Mouse (Mus musculus) natural killer cell, adult 2 months (primary cell): ENCODE results near the gene Gm20388.
"Not testable (repeated sequence)": the region's sequence is repeated elsewhere in the genome, so short reads cannot be mapped to it uniquely, and the experiment has no call there.

Experiments
- DNase-seq, 2 experiments: peaks; one replicate each; pipeline ENCODE4 v3.0.0; 2022; ENCODE audit warnings: low spot score in 2 of 2

Gm20388 gene

DNA sequence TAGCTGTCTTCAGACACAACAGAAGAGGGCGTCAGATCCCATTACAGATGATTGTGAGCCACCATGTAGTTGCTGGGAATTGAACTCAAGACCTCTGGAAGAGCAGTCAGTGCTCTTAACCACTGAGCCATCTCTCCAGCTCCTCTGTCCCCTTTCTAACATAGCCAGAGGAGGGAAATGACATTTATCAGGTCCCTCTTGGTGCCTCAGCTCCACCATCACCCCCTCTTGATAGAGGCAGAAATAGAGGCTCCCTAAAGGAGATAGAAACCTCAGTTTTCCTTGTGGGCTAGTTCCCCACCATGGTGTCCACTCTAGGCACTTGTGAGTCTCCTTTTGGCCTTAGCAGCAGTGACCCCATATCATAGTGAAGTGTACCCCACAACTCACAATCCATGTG lies 457.6 kb downstream of the Gm20388 start:
- DNase-seq: not testable (repeated sequence)

DNA sequence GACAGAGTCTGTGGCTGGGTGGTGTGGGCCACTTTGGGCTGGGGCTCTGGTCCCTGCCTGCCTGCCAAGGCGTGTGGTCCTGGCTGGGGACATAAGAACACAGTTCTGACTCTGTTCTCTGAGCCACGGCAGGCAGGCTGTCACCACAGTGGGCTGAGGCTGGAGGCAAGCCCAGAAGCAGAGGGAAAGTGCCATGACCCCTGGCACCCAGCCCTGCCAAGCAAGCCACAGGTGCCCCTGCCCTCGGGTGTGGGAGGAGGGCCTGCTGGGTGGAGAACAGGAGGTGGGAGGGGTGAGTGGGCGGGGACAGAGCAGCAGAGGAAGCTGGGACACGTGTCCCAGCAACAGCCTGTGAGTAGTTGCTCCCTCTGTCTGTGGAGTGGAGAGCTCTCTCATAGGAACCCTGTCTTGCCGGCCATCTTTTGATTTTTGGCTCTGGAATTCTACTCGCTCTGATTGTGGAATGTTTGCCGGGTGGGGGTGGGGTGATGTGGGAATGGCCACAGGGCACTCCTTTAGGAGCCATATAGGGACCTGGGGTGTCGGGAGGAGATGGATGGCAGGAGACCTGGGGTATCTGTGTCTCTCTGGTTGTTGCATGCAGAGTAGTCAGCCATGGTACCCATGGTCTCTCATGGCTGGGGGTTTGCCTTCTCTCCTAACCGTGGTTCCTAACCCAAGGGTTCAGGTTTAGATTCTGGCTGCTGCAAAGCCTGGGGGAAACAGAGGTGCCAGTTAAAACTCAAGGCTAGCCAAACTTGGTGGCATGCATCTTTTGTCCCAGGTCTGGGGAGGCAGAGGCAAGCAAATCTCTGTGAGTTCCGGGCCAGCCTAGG lies 458.4 kb downstream of the Gm20388 start:
- peak; percentile 62 to 74 for DNase-seq

GRCm38 (mm10) chr8:120369956-120370355 lies 459.3 kb downstream of the Gm20388 start:
- no peak for DNase-seq

DNA sequence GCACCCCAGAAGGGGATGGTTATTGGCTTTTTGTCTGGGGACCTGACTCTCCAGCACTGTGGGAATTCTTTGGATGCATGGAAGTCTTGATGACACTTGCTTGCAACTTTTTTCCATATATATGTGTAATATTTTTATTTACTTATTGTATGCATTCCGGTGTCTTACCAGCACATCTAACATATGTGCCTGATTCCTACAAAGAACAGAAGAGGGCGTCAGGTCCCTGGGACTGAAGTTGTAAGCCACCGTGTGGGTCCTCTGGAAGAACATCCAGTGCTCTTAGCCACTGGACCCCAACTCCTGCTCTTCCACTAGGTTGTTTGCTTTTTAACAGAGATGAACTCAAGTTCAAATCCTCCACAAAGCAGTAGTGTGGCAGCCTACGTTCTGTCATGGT lies 459.8 kb downstream of the Gm20388 start:
- DNase-seq: no peak

GRCm38 (mm10) chr8:120371146-120371545 lies 460.5 kb downstream of the Gm20388 start:
- DNase-seq: no peak

GRCm38 (mm10) chr8:120371725-120372457 lies 461.2 kb downstream of the Gm20388 start:
- peak; percentile 16 for DNase-seq

GRCm38 (mm10) chr8:120372684-120373083 lies 462.0 kb downstream of the Gm20388 start:
- DNase-seq: no peak

DNA sequence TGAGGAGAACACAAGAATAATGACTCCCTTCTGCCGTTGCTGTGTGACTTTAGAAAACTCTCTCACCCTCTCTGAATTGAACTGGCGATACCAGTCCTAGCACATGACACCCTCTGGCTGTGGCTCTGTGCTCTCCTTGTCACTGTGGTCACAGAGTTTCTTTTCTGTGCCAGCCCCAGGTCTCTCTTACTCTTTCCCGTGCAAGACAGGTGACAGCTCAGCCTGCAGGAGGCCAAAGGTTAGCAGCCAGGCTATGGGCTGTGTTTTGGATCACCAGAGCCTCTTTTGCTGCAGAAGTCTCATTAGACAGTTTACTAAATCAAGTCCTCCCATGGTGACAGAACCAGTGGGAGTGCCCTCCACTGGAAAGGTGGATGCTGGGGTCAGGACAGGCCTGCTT lies 463.0 kb downstream of the Gm20388 start:
- DNase-seq: no peak

- DNase-seq: no peak
Observed at GRCm38 (mm10) chr8:120374070-120374469, 463.4 kb downstream of the Gm20388 start.

GRCm38 (mm10) chr8:120374514-120374913 lies 463.9 kb downstream of the Gm20388 start:
- DNase-seq: no peak

- DNase-seq: no peak
Observed at GRCm38 (mm10) chr8:120375170-120375569, 464.5 kb downstream of the Gm20388 start.

- DNase-seq: no peak
Observed at GRCm38 (mm10) chr8:120376215-120376614, 465.6 kb downstream of the Gm20388 start.

DNA sequence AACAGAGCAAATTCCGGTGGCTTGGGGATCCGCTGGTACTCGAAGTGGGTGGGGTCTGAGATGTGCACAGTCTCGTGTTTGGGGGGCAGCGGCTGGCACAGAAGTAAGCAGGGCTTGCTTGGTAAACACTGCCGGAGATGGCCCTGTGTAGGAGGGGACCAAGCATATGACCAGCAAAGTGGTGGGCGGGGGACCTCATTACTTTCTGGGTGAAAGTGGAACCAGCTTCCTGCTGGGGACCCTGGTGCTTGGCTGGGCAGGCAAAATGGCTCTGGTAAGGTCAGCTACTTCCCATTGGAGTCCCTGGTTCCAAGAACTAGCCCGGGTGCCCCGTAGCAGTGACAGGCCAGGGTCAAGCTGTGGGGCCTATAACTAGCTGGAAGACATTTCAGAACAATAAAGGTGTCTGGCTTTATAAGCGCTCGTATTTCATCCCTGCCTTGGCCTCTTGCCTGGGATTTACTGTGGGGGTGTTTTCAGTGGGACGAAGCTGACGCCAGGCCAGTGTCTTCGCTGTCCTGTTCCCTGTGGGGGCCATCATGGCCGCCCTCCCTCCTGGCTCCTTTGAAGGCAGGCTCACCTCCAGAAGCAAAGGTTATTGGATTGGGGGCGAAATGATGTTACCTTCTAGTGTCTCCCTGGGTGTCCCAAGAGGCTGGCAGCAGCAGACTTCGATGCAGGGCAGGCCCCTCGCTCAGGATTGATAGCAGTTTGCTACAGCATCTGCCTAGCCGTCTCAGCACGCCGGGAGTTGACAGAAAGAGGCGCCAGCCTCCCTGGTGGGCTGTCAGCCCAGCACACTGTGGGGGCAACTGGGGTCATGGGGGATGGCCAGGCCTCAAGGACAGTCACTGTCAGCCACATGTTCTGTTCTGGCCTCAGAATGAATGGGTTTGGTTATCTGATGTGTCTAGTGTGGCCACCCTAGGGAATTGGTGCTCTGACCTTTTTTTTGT lies 466.5 kb downstream of the Gm20388 start:
- DNase-seq: no peak

DNA sequence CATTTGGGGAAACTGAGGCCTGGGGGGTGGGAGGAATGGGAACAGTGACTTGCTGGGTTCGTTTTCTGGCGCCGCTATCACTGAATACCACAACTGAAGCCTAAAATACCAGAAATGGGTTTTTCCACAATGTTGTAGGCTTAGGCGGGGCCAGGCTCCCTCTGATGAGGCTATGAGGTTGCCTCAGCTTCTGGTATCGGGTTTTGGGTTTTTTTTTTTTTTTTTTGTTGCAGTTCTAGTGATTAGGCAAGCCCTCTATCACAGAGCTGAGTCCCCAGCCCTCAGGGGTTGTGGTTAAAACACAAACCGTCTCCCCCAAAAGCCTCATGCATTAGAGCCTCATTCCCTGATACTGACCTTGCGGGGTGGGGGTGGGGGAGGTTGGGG lies 467.2 kb downstream of the Gm20388 start:
- DNase-seq: no peak

GRCm38 (mm10) chr8:120378306-120378705 lies 467.7 kb downstream of the Gm20388 start:
- no peak for DNase-seq

GRCm38 (mm10) chr8:120379015-120379414 lies 468.4 kb downstream of the Gm20388 start:
- DNase-seq: no peak

GRCm38 (mm10) chr8:120381865-120382264 lies 471.2 kb downstream of the Gm20388 start:
- no peak for DNase-seq

GRCm38 (mm10) chr8:120382436-120383203 lies 472.0 kb downstream of the Gm20388 start:
- DNase-seq: no peak

DNA sequence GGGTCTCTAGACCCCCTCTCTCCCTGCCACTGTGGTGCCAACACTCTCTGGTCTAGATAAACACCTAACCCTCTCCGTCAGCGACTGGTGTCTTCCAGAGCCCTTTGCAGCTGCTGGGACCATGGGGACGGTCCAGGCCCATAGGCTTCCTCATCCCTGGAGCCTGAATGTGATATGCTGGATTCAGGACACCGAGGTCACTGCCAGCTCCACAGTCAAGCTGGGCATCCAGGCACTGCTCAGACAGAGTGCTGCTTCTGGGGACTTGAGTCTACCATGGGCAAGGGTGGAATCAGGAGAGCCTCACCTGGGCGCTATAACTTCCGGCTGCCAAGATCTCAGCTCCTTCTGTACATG lies 472.5 kb downstream of the Gm20388 start:
- DNase-seq: no peak

DNA sequence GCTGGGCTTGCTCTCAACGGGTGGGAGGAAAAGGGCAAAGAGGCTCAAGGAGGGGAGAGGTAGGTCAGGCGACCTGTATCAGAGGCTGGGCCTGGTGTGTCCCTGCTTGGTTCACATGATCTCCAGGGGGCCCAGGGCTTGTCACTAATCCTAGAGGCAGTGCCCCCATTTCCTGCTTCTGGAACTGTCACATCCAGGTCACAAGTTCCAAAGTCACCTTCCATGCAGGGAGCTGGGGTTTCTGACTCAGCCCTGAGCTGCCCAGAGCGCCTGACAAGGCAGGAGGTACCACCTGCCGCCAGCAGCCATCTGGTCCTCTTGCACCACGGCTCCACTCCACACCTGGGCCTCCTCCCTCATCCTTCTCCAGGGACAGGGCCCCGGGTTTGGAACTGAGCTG lies 473.1 kb downstream of the Gm20388 start:
- DNase-seq: no peak

- DNase-seq: no peak
Observed at GRCm38 (mm10) chr8:120384745-120385144, 474.1 kb downstream of the Gm20388 start.
